Mouse (Mus musculus): ENCODE data around the gene Evi5.

Evi5 gene

DNA sequence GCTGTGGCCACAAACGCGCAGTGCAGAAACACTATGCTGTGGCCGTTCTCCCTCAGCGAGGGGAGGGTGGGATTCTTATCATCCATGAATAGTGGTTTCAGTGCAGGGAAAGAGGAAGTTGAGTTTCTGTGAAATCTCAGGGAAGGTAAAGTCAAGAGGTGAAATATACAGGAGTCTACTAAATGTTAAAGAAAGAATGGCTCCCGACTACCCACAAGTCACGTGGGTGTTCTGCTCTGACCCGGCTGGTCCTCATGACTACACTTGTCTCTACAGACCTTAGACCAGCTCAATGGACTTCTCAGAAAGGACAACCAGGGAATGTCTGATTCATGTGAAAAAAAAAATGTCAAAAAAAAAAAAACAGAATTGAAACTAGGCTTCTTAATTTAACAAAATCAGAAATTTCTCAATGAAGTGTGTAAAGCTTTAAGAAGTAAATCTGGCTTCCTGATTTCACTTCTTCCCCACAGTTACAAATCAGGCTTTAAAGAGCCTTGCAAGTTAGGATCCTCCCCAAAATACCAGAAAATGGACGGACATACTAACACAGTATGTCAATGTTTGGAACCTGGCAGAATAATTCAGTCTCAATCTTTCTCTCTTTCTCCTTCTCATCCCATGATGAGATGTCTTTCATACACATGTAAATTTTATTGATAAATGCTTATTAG lies 166.6 kb downstream of the Evi5 start:
- no peak for DNase-seq (ENCODE audit: low spot score in 2 of 2)

DNA sequence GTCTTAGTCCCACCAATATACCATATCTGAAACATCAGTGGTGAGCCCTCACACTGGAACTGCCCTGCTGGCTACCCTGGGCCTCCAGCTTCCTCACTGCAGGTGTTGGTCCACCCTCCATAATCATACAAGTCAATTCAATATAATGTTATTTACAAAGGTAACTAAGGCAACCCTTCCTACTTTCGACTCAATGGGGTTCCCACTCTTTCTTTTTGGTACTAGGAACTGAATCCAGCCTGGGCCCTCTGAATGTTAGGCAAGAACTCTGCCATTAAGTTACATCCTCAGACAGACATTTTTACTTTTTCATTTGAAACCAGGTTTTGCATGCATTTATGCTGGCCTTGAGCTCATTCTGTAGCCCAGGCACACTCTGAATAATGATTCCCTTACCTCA lies 168.6 kb downstream of the Evi5 start:
- no peak for DNase-seq (ENCODE audit: low spot score in 2 of 2)

DNA sequence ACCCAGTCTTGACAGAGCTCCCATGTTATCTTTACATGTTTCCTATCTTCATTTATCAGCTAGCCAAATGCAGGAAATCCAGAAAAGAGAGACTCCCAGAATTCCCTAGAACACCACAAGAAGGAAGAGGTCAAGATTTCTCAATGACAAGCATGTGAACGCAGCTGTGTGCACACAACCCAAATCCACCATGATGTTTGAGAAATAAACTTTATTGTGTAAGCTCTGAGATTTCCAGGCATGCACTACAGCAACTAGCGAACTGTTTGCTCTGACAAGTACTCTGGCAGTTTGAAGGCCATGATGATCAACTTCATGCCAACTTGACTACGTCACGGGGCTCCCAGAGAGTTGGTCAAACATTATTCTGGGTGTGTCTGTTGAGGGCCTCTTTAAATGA lies 169.2 kb downstream of the Evi5 start:
- DNase-seq (ENCODE audit: low spot score in 2 of 2) = no peak

DNA sequence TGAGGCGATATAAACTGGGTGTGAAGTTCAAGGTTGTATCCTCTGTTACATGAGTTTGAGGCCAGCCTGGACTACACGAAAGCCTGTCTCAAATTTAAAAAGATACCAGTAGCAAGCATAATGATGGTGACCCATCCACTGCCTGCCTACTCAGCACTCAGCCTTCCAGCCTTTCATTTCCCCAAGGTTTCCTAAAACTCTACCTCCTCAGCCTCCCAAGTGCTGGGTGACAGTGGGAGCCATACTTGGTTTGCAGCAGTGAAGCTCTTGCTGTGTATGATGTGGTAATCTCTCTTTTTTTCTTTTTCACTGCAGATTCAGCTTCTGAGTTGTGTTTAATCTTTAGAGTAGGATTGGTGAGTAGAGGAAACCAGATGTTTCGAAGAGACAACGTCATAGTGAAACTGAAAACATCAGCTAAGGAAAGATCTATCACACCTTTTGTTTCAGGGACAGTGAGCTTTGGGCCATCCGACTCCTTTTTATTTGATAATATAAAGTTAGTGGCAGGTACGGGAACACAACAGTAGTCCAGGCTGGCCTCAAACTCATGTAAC lies 171.6 kb downstream of the Evi5 start:
- DNase-seq (ENCODE audit: low spot score in 2 of 2) = no peak

DNA sequence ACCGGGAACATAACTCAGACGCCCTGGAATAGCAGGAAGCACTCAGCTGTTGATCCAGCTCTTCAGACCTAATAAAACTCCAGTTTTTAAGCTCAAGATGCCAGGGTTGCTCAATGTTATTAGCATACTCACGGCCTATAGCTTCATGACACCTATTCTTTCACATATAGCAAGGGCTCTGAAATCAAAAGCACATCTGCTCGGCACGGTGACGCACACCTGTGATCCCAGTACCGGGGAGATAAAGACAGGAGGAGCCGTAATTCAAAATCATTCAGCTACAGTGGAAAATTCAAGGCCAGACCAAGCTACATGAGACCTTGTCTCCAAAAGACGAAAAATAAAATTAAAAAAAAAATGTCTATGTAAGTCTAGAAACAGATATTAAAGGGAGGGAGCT lies 173.2 kb downstream of the Evi5 start:
- DNase-seq (ENCODE audit: low spot score in 2 of 2) = no peak

DNA sequence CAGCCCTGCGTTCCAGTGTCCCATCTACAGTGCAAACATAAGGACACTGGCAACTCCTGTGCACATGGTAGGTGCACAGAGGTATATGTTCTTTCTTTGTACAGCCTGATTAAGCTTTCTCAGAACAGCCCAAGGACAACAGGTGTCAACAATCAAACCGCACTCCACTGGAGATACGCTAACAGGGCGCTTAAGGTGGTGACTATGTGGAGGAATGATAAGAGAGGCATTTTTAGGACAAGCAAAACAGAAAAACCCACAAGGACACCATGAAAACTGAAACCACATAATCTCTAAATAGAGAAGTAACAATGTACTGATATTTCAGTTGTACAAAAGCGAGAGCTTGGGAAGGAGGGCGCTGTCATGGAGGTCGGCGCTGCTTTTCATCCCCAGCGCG lies 174.0 kb downstream of the Evi5 start:
- no peak for DNase-seq (ENCODE audit: low spot score in 2 of 2)

DNA sequence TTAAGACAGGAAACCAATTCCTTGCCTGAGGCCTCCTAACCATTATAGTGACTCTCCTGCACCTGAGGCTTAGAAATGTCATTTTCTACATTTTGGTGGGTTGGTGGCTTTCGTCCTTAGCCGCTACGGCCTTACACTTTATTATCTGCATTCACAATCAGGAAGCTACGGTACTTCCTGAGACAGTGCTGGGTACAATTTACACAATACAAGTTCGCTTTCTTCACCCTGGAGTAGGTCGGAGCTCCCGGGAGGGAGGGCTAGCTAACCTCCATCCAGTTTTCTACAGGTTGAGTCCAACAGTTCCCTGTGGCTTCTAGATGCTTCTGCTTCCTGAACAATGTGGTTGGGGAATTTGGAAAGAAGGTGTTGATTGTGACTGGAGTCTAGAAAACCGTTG lies 176.0 kb downstream of the Evi5 start:
- DNase-seq (ENCODE audit: low spot score in 2 of 2) = no peak

DNA sequence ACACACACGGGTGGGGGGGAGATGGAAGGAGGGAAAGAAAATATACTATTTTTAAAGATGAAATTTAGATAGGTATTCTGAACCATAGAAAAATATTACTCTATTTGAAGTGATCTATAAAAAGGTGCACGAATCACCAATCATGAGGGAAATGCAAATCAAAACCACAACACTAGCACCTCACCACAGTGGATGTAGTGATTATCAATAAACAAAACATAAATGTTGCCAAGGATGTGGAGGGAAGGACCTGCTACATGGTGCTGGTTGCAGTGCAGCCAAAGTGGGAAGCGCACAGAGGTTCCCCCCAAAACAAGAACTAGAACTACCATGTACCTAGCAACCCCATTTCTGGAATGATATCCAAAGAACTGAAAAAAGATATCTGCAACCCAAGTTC lies 179.9 kb downstream of the Evi5 start:
- DNase-seq (ENCODE audit: low spot score in 2 of 2) = no peak
